Mouse (Mus musculus) limb, embryonic 11.5 days (tissue): ENCODE data around the gene Grk5. TPM values are rescaled to one million over a fixed set of nuclear protein-coding genes. Genes with fewer than 3 reads are reported as not detected.

Experiments used
- ATAC-seq: fragments of 200-750 bp; cut with Nextera tagmentation; 2 replicates; pipeline ENCODE4 v1.8.0; 2017; ENCODE audit warnings: low read depth; ENCODE audit not compliant: insufficient number of reproducible peaks, low FRiP score, low TSS enrichment
- DNase-seq: peaks from one replicate; pipeline ENCODE4 v3.0.0-alpha.2; 2015; ENCODE audit warnings: low spot score
- H3K27ac ChIP-seq: fragments of 300-500 bp; sonication (generic); replicated peaks from 2 replicates; pipeline ENCODE4 v1.5.1; 2014; ENCODE audit warnings: low read depth, mild to moderate bottlenecking, low read length
- H3K27me3 ChIP-seq: fragments of 300-500 bp; sonication (generic); 2 replicates; pipeline ENCODE4 v1.6.1; 2014; ENCODE audit warnings: mild to moderate bottlenecking, low read length, mixed read lengths; ENCODE audit not compliant: control insufficient read depth, insufficient read depth
- H3K36me3 ChIP-seq: fragments of 300-500 bp; sonication (generic); 2 replicates; pipeline ENCODE4 v1.6.1; 2014; ENCODE audit warnings: mild to moderate bottlenecking, low read length, moderate library complexity, mixed read lengths; ENCODE audit not compliant: control insufficient read depth, insufficient read depth
- H3K4me1 ChIP-seq: fragments of 300-500 bp; sonication (generic); 2 replicates; pipeline ENCODE4 v1.6.1; 2014; ENCODE audit warnings: low read length, mixed read lengths; ENCODE audit not compliant: control insufficient read depth, insufficient read depth
- H3K4me2 ChIP-seq: fragments of 300-500 bp; sonication (generic); 2 replicates; pipeline ENCODE4 v1.6.1; 2014; ENCODE audit warnings: low read depth, mild to moderate bottlenecking, moderate library complexity; ENCODE audit not compliant: severe bottlenecking
- H3K4me3 ChIP-seq: fragments of 300-500 bp; sonication (generic); 2 replicates; pipeline ENCODE4 v1.5.1; 2014; ENCODE audit warnings: low read depth, low read length
- H3K9ac ChIP-seq: fragments of 300-500 bp; sonication (generic); 2 replicates; pipeline ENCODE4 v1.6.1; 2014; ENCODE audit warnings: mild to moderate bottlenecking, low read length
- H3K9me3 ChIP-seq: fragments of 300-500 bp; sonication (generic); 2 replicates; pipeline ENCODE4 v1.6.1; 2016; ENCODE audit warnings: low read length; ENCODE audit not compliant: control insufficient read depth
- WGBS: fragments of 180-500 bp; shearing (Covaris S2); extraction: QIAGEN DNeasy Blood & Tissue Kit; methylation state at CpG from one replicate; pipeline ENCODE4 v1.1.7; 2014; 5-methylcytosine and 5-hydroxymethylcytosine counted together
- polyA plus RNA-seq: library from polyadenylated mRNA; unstranded; fragments of >200 nt; fragmentation: Nextera tagmentation; extraction: Ambion mirVana; gene quantifications from 2 replicates; pipeline ENCODE4 v1.2.1, GENCODE M21; 2014

The Grk5 gene
- polyA plus RNA-seq, 1 experiment from 2014 or later, result 2.0 TPM

GRCm38 (mm10) chr19:60955131-60955530, 65.6 kb downstream of the Grk5 start:
- no peaks in the 10 kb centered on the region for H3K36me3 ChIP-seq
- H3K4me3 ChIP-seq, result no peak overlapping the region
- H3K9ac ChIP-seq, result no peak overlapping the region
- no peak overlapping the region for H3K27ac ChIP-seq
- 0 out of 2 replicates have a peak, but pooled peaks cover 2% of the 10 kb centered on the region for H3K4me1 ChIP-seq
- no peak for DNase-seq
- no peak overlapping the region for H3K4me2 ChIP-seq
- H3K27me3 ChIP-seq, result no peaks in the 10 kb centered on the region
- no peak for ATAC-seq
- no peaks in the 10 kb centered on the region for H3K9me3 ChIP-seq
- 63% methylated on average over 2 of the region's 2 CpGs for WGBS

DNA sequence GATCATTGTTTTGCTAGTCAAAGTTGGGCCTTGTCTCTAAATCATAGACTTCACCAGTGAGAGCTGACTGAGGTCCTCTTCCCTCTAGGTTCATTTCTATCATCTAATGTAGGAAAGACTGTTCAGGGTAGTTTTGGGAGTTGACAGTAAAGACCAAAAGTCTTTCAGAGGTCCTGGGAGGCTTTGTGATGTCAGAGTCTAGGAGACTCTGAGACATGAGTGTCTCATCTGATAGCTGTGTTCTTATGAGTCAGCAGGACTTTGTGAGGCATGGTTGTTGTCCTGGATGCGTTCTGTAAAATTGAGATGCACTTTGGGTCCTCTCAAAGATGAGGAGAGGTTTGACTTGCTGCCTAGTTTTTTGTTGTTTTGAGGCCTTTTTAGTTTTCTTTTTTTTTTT, 66.2 kb downstream of the Grk5 start:
- DNase-seq, result no peak
- H3K4me1 ChIP-seq, result 0 out of 2 replicates have a peak, but pooled peaks cover 2% of the 10 kb centered on the region
- no peak overlapping the region for H3K4me2 ChIP-seq
- 89% methylated on average over 1 of the region's 1 CpGs for WGBS
- H3K27me3 ChIP-seq, result no peaks in the 10 kb centered on the region
- no peaks in the 10 kb centered on the region for H3K36me3 ChIP-seq
- no peaks in the 10 kb centered on the region for H3K9me3 ChIP-seq
- no peak overlapping the region for H3K27ac ChIP-seq
- no peak for ATAC-seq
- H3K9ac ChIP-seq, result no peak overlapping the region
- no peak overlapping the region for H3K4me3 ChIP-seq

- H3K36me3 ChIP-seq, result no peaks in the 10 kb centered on the region
- H3K4me2 ChIP-seq, result no peak overlapping the region
- no peak overlapping the region for H3K4me3 ChIP-seq
- no peak overlapping the region for H3K9ac ChIP-seq
- ATAC-seq (no peak), DNase-seq (no peak)
- H3K27ac ChIP-seq, result no peak overlapping the region
- 0 out of 2 replicates have a peak, but pooled peaks cover 2% of the 10 kb centered on the region for H3K4me1 ChIP-seq
- H3K9me3 ChIP-seq, result no peaks in the 10 kb centered on the region
- no peaks in the 10 kb centered on the region for H3K27me3 ChIP-seq
These were observed 66.7 kb downstream of the Grk5 start for GRCm38 (mm10) chr19:60956198-60956750.

- no peaks in the 10 kb centered on the region for H3K36me3 ChIP-seq
- H3K9ac ChIP-seq, result no peak overlapping the region
- DNase-seq (no peak), ATAC-seq (no peak)
- no peaks in the 10 kb centered on the region for H3K9me3 ChIP-seq
- no peak overlapping the region for H3K4me3 ChIP-seq
- no peaks in the 10 kb centered on the region for H3K4me1 ChIP-seq
- 73% methylated on average over 1 of the region's 1 CpGs for WGBS
- no peaks in the 10 kb centered on the region for H3K27me3 ChIP-seq
- H3K27ac ChIP-seq, result no peak overlapping the region
- H3K4me2 ChIP-seq, result no peak overlapping the region
These were observed 70.2 kb downstream of the Grk5 start for GRCm38 (mm10) chr19:60959706-60960230.

DNA sequence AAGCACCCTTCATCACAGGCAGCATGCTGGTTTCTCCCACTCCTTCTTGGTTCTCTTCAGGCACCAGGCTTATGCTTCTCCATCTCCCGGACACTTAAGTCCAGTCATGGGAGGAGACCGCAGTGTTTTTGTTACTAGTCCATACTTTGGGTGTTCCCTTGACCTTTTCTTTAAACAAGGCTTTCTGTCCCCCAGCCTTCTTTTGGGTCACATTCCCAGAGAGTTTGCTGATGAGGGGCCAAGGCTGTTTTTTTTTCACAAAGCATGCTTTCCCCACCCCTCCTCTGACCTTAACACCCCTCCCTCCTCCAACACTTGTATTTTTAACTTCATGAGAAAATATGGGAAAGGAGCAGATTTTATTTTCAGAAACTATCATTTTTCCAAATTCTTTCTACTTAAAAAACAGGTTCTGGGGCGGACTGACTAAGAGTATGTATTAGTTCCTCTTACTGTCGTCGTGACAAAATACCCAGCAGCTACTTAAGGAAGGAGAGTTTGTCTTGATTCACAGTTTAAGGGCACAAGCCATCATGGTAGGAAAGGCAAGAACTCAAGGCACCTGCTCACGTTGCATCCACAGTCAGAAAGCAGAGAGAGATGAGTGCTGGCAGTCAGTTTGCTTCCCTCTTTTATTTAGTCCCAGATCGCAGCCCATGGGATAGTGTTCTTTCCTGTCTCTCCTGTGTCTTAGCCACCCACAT, 73.0 kb downstream of the Grk5 start:
- H3K9me3 ChIP-seq, result no peaks in the 10 kb centered on the region
- no peaks in the 10 kb centered on the region for H3K4me1 ChIP-seq
- H3K27ac ChIP-seq, result no peak overlapping the region
- no peak overlapping the region for H3K4me2 ChIP-seq
- no peak for ATAC-seq
- no peaks in the 10 kb centered on the region for H3K27me3 ChIP-seq
- 91% methylated on average over 7 of the region's 7 CpGs for WGBS
- no peaks in the 10 kb centered on the region for H3K36me3 ChIP-seq
- no peak overlapping the region for H3K4me3 ChIP-seq
- H3K9ac ChIP-seq, result no peak overlapping the region
- no peak for DNase-seq

DNA sequence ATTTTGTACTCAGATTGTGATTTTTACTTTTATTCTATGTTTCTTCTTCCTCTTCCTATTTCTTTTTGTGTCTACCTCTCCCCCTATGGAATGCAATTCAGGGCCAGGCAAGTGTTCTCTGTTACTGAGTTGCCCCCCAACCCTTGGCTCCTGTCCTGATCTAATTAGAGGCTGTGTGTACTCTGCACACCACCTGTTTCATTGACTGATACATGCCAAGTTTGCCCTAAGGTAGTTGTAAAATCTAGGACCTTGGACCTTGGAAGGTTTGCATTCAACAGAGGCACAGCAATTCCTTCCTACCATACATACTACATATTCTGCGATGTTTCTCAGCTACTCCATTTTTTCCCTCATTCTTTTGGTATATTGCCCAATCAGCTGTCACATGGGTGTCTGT, 78.4 kb downstream of the Grk5 start:
- Histone ChIP-seq H3K27ac (no peak overlapping the region), H3K4me1 (no peaks in the 10 kb centered on the region), H3K9me3 (no peaks in the 10 kb centered on the region), H3K4me3 (no peak overlapping the region), H3K27me3 (no peaks in the 10 kb centered on the region), H3K9ac (no peak overlapping the region), H3K4me2 (no peak overlapping the region), H3K36me3 (no peaks in the 10 kb centered on the region)
- ATAC-seq, result no peak
- WGBS, result 89% methylated on average over 1 of the region's 1 CpGs
- DNase-seq, result no peak

DNA sequence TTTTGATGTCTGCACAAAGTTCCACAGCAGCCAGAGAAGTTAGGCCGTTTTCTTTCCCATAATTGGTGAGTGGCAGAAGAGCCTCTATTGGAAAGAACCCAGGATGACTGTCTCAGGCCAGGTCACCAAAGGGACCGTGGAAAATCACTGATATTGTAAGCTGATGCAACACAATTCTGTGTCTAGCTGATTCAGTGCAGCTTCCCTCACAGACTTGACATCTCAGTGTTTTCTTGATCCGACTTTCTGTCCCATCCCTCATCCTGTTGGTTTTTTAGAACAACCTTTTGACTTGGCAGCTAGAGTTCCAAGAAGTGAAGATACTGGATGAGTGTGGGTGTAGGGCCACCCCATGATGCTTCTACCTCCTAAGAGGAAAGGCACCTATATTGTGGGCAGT, 80.9 kb downstream of the Grk5 start:
- H3K9me3 ChIP-seq, result no peaks in the 10 kb centered on the region
- H3K4me2 ChIP-seq, result no peak overlapping the region
- H3K9ac ChIP-seq, result no peak overlapping the region
- no peaks in the 10 kb centered on the region for H3K36me3 ChIP-seq
- no peak overlapping the region for H3K4me3 ChIP-seq
- no peak overlapping the region for H3K27ac ChIP-seq
- ATAC-seq, result no peak
- no peak for DNase-seq
- WGBS, result 78% methylated on average over 3 of the region's 3 CpGs
- H3K4me1 ChIP-seq, result no peaks in the 10 kb centered on the region
- H3K27me3 ChIP-seq, result no peaks in the 10 kb centered on the region

GRCm38 (mm10) chr19:60971598-60971997, 82.0 kb downstream of the Grk5 start:
- no peak for DNase-seq
- Histone ChIP-seq H3K9me3 (no peaks in the 10 kb centered on the region), H3K27me3 (no peaks in the 10 kb centered on the region), H3K27ac (no peak overlapping the region), H3K4me1 (no peaks in the 10 kb centered on the region), H3K4me2 (no peak overlapping the region), H3K4me3 (no peak overlapping the region), H3K9ac (no peak overlapping the region), H3K36me3 (no peaks in the 10 kb centered on the region)
- WGBS, result 93% methylated on average over 1 of the region's 1 CpGs
- ATAC-seq, result no peak
